Mouse (Mus musculus) heart, postnatal 4 days (tissue): ENCODE data around the gene Pgm2l1. TPM values are rescaled to one million over a fixed set of nuclear protein-coding genes. Genes with fewer than 3 reads are reported as not detected.

Experiments used
- DNase-seq: peaks from one replicate; pipeline ENCODE4 v3.0.0; 2021
- total RNA-seq, 2 experiments: library from RNA; stranded (reverse); gene quantifications; 2 replicates each; pipeline ENCODE4 v1.2.3; 2021

Pgm2l1 gene
- total RNA-seq, 2 experiments from 2014 or later: 5.6 to 6.1 TPM

GRCm38 (mm10) chr7:100296699-100297098 is 69.5 kb downstream of the Pgm2l1 start:
- no peak for DNase-seq

- no peak for DNase-seq
Measured at GRCm38 (mm10) chr7:100298861-100299510, 71.8 kb downstream of the Pgm2l1 start.

- DNase-seq: no peak
Measured at GRCm38 (mm10) chr7:100301390-100301789, 74.2 kb downstream of the Pgm2l1 start.

DNA sequence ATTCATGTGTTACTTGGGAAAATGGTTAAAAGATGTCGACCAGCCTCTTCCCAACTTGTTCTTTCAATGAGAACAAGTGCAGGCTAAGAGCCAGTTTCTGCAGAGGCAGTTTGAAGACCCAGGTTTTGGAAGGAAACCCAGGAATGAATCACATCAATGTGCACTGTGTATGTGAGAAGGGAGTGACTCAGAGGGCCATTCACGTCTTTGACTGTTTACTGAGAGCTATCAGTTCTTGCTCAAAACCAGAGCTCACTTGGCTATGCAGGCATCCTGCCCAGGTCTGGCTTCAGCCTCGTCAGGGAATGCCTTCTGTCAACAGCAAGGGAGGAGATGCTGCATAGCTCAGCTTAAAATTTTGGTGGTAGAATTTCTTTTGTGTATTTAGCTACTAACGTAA is 75.1 kb downstream of the Pgm2l1 start:
- peak; percentile 74 for DNase-seq

- DNase-seq: no peak
Measured at GRCm38 (mm10) chr7:100305894-100306293, 78.7 kb downstream of the Pgm2l1 start.

DNA sequence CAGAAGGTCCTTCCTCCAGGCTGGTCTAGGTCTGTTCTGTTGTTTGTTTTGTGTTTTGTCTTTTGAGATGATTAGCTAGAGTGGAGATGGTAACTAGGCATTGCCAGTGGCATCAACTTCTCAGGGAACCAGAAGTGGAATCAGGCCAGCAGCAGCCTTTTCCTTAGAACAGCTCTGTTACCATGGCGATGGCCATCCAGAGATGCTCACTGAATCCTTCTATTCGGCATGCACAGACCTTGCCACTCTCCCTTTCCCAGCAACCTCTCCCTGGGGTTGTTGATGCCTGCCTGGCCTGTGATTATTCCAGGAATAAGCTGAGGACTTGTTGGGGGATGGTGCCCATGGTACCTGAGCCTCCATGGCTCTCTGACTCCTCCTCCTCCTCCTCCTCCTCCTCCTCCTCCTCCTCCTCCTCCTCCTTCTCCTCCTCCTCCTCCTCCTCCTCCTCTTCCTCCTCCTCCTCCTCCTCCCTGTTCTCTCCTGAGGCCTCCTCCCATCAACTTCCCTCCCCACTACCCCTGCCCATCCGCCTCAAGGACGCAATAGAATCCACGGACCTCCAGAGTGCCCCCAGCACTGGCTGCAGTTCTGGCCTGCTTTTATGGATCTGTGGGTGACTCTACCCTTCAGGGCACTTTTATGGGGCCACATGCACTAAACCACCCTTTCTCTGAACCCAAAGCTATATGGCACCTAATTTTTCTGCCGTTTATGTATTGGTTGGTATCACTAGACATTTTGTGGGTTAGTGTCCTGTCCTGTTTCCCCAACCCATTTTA is 80.9 kb downstream of the Pgm2l1 start:
- no peak for DNase-seq

GRCm38 (mm10) chr7:100309216-100309615 is 82.0 kb downstream of the Pgm2l1 start:
- DNase-seq: no peak

- DNase-seq: no peak
Measured at GRCm38 (mm10) chr7:100309679-100310078, 82.5 kb downstream of the Pgm2l1 start.

DNA sequence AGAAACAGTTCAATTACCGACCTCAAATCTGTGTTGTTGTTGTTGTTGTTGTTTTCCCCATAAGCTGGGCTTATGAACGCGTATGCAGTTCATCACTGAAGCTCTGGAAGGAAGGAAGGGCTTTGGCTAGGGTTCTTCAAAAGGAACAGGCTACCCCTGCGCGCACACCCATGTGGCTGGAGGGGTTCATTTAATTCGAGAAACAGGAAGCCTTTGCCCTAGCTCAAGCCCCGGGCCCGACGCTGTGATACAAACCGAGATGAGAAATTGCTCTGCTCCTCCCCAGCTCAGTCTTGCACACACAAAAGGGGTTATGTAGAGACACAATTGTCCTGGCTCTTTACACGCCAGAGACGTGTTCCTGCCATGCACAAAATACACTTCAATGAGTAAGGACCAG is 83.1 kb downstream of the Pgm2l1 start:
- no peak for DNase-seq

- DNase-seq: no peak
Measured at GRCm38 (mm10) chr7:100312716-100313115, 85.5 kb downstream of the Pgm2l1 start.

GRCm38 (mm10) chr7:100316924-100317323 is 89.7 kb downstream of the Pgm2l1 start:
- DNase-seq: no peak

GRCm38 (mm10) chr7:100317534-100317933 is 90.3 kb downstream of the Pgm2l1 start:
- no peak for DNase-seq

DNA sequence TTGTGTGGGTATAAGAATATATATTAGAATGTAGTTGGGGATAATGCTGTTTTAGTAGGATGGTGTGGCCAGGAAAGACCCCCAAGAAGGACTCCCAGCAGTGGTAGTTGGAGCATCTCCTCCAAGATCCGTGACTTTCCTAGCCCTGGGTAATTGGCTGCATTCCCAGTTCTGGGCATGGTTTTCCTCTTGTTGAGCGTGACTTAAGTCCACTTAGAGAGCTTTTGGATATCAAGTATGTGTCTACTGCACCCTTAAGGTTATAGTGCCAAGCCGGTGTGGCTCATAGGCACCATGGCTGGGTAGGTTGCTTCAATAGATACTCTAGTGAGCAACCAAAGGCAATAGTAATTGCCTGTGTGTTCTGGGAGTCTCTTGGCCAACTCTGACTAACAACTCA is 96.5 kb downstream of the Pgm2l1 start:
- DNase-seq: no peak

DNA sequence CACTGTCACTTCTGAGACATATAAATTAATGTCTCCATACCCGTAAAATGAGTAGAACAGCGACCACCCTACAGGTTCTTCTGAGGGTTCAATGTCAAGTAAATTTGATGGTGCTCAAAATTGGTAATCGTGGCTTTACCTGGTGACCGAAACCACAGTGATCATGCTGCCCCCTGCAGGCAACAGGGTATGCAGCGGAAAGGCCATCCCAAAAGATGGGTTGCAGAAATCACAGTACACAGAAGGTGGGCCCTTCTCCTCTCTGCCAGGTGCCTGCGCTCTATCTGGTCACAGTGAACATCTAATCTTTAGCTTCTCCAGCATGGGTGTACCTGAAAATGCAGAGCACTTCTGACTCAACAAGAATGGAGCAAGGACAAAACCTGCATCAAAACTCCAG is 98.3 kb downstream of the Pgm2l1 start:
- DNase-seq: peak; percentile 69

GRCm38 (mm10) chr7:100327514-100327913 is 100.3 kb downstream of the Pgm2l1 start:
- DNase-seq: peak; percentile 33

Other genes starting within 250 kb of the Pgm2l1 start
- gene Rnf169, start 246.9 kb upstream of the Pgm2l1 start, total RNA-seq: 10 to 100 TPM; 16.1 to 16.9 TPM
- gene Chrdl2, start 221.2 kb upstream of the Pgm2l1 start, total RNA-seq: not detected
- gene Pold3, start 105.8 kb upstream of the Pgm2l1 start, total RNA-seq: 10 to 100 TPM; 28.9 to 29.1 TPM
- 1 to 10 TPM; 6.8 to 7.7 TPM for gene Lipt2, start 68.1 kb upstream of the Pgm2l1 start, total RNA-seq
- 1 to 10 TPM; 1.8 to 3.8 TPM for gene Kcne3, start 50.9 kb upstream of the Pgm2l1 start, total RNA-seq
- gene P4ha3, start 58.1 kb downstream of the Pgm2l1 start, total RNA-seq: 10 to 100 TPM; 10.5 to 11.1 TPM
- gene C2cd3, start 144.8 kb downstream of the Pgm2l1 start, total RNA-seq: 10 to 100 TPM; 11.5 to 15.0 TPM
- gene Ppme1, start 144.9 kb downstream of the Pgm2l1 start, total RNA-seq: 10 to 100 TPM; 50.7 to 56.0 TPM
- gene Ucp3, start 245.6 kb downstream of the Pgm2l1 start, total RNA-seq: 10 to 100 TPM; 15.2 to 16.5 TPM